Mouse (Mus musculus) T-helper 2 cell (primary cell): ENCODE measurements around the gene Sorbs1.

Experiments used
- in situ Hi-C: fragments of 300-600 bp; cut with MboI, MseI; formaldehyde crosslinking; loops from one replicate; pipeline ENCODE4 v1.15.1; 2025; ENCODE audit warnings: high pct_unique_total_duplicates

Gene Sorbs1

DNA sequence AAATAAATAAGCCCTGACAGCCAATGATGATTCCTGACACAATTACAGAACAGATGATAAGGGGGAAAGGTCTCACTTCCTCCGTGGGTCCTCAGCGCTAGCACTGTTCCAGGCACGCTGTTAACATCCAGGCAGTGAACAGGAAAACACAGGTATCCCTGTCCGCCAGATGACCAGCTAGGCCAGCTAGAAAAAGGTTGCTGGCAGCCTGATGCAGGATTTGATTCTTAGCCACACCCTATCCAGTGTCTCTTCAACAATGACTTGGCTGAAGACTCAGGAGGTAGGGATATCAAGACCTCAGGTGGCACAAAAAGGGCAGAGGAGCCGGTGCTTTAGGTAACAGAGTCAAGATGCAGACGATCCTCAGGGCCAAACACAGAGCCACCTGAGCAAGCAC, 32.5 kb downstream of the Sorbs1 start:
- in situ Hi-C loops = no loop called here

DNA sequence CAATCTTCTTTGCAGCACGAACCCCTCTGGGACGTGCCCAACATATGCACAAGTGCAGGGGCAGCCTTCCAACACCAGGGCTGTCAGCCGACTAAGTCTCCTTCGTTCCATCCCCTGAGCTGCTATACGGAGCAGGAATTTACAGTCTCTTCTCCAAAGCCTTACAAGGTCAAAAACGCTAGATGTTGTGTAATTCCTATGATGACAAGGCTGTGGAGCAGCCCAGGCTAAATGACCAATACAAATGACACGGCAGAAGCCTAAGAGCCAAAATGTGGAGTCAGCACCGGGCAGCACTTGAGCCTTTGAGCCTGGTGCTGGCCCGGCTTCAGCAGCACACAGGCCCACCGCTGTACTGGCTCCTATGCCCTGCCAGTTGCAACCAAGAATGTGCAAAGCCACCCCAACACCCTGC, 35.4 kb downstream of the Sorbs1 start:
- in situ Hi-C loops = no loop called here

DNA sequence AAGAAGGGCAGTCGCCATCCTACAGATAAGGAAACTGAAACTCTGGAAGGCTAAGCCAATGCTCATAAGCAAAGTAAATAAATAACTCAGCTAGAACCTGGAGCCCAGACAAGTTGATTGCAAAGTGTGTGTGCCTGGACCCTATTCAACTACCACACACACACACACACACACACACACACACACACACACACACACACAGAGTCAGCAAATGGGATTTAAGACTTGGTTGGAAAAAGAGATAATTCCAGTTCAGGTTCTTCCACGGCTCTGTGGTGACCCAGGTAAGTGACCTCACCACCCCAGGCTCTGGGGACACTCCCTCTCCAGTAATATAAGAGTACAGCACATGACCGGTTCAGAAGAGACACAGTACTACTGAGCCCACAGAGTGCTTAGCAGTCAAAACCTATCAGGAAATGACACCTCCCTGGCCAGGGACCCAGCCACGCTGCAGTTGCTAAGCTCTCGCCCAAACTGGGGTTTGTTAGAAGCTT, 36.1 kb downstream of the Sorbs1 start:
- in situ Hi-C loops = no loop called here

DNA sequence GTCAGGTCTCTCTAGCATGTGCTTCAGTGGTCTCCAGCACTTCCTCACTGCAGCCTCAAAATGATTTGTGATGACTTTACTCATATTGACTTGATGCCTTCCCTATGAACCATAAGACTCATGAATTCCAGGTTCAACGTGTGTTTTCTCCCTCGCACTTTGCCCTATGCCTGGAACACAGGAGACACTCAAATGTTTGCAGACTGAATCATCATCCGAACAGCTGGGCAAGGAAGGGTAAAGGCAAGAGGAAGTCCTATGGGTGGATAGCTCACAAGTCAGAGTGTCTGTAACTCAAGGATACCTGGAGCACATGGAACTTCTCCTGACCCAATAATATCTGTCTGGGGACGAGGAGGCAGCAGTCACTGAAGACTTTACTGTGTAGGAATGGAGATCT, 37.1 kb downstream of the Sorbs1 start:
- in situ Hi-C loops = no loop called here

DNA sequence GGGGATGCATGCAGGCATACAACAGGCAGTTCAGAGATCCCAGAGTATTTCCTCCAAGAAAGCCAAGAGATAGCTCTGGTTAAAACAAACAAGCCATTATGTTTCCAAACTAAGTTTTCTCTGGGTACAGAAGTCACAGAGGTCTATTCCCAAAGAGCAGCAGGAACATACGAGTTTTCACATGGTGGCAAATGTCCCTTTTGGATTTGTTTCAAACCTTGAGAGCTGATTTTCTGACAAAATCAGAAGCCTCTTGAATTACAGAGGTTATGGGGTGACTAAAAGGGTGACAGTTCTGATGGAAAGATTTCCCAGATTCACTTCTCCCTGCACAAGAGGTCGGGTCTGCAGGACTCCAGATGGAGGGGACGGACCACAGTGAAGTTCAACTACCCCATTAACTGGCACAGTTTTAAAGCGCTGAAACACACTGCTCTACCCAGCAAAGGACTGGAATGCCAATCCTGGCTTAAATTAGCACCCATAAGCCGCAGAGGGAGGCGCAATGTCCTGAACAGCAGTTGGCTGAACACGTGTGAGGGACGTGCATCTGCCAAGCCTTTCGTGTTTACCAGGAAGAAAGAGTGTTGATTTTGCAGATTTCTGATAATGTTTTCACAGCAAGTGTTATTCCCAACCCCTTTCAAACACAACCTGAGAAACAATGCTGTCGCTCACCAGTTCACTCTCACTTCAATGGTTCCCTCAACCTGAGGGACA, 41.9 kb downstream of the Sorbs1 start:
- in situ Hi-C loops = no loop called here

DNA sequence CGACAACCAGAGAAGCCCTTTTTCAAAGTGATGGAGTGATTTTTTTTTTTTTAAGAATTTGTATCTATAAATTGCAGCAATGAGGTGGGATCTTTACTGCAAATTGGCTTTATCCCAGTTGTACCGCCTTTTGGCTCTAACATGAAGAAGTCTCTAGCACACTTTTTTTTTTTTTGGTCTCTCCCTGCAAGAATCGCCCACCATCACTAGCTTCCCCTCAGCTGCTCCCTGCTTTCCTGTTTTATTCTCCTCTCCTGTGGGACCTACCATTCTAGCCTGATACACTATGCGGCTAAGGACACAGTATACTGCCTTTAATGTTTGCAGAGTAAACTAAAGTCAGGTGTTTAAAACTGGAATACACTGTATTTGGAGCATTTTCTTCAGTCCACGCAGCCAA, 43.8 kb downstream of the Sorbs1 start:
- in situ Hi-C loops = no loop called here

DNA sequence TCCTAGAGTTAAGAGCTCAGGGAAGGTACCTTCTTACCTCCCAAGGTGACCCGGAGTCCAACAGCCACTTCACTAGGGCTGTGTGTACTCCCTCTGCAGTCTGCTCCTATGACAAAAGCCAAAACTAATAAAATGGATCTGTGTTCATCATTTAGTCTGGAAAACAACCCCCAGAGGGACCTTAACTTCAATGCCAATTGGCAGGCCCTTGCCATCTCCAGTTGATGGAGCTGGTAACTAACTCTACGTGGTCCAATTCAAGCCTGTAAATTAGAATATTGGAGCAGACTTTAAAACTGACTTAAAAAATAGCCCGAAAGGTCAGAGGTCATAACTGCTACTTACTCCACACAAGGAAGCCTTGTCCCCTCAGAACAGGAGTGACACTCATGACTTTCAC, 45.3 kb downstream of the Sorbs1 start:
- in situ Hi-C loops = no loop called here

DNA sequence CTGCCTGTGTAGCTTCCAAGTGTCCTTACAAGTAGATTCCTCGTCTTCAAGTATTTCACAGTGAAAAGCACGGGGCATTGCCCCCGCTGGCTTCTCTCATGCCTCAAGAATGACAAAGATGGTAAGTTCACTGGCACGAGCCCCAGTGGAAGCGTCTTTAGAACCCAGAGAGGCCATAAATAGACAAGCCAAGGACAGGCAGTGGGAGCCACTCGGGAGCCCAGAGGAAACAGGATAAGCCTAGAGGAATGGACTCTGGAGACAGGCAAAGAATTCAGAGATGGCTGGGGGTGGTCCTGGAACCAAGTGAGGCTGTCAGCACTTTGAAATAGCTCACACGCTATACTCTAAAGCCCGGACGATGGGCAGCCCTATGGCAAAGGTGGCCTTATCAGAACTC, 45.8 kb downstream of the Sorbs1 start:
- in situ Hi-C loops = no loop called here

DNA sequence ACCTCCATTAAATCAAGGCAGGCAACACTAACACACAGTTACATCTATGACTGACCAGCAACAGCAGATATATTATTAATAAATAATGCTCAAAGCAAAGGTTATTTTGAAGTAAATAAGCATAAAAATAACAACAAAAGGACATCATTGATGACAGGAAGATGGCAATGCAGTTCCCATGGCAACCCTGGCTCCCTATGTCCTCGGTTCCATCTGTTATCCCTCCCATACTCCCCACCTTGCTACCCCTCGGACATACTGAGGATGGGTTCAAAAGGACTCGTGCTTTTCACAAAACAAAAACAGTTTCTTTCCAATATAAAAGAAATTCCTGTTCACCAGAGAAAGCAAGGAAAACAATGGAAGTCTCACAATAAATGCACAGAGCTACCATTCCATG, 48.2 kb downstream of the Sorbs1 start:
- in situ Hi-C loops = no loop called here

DNA sequence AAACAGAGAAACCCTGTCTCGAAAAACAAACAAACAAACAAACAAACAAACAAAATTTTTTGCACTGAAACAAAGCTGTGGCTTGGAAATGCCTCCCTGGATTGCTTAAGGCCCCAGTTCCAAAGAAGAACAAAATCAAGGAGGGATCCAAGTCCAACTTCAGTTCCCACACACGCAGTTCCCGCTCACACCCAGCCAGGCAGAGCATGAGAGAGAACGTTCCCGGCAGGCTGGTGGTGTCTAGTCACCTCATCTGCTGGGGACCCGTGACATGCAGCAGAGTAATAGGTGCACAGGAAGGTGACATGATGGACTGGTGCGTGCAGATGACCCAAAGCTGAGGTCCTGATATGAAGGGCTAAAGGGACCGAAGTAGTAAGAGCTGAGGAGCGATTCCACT, 49.2 kb downstream of the Sorbs1 start:
- in situ Hi-C loops = no loop called here

DNA sequence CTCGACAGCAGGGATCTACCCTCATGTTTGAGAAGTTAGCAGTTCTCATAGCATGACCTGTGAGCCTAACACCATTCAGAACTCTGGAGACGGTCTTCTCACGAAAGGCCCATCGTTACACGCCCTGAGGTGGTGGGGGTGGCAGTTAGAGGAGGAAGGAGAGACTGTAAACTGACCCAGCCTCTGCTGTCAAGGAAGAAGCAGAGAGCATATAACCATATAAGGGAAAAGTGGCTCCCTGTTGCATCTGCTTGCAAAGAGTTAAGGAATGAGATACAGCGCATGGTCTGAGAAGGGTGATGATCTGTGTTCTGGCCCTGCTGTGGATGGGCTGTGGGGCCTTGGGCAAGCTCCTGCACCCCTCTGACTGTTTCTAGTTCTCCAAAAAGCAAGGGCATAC, 50.7 kb downstream of the Sorbs1 start:
- in situ Hi-C loops = no loop called here

DNA sequence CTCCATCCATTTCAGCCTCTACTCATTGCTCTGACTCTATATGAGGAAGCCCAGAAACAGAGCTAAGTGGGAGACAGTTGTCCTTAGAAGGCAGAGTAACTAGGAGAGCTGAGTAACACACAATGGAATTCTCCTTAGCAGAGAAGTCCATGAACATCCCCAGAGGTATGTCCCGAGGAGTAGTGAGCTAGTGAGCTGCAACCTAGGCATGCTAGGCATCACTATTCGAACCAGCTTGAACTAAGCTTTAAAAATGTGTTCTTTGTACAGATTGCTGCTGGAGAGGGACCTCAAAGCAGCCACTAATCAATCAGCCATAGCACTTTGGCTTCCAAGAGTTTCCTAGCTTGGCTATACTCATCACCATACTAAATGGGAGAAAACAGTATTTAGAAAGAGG, 51.1 kb downstream of the Sorbs1 start:
- in situ Hi-C loops = no loop called here

DNA sequence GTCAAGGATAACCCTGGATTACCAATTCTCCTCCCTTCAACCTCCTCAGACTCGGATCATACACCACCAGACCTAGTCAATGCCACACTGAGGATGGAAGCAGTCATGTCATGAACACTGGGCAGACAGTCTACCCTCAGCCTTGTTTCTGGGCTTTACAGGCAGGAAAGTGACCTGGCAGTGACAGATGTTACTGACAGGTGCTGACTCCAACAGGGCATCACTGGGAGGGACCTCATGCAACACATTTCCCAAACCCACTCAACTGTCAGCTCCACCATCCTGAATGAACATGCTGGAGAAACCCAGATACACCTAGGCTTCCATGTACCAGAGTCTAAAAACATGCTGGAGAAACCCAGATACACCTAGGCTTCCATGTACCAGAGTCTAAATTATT, 51.9 kb downstream of the Sorbs1 start:
- in situ Hi-C loops = no loop called here

DNA sequence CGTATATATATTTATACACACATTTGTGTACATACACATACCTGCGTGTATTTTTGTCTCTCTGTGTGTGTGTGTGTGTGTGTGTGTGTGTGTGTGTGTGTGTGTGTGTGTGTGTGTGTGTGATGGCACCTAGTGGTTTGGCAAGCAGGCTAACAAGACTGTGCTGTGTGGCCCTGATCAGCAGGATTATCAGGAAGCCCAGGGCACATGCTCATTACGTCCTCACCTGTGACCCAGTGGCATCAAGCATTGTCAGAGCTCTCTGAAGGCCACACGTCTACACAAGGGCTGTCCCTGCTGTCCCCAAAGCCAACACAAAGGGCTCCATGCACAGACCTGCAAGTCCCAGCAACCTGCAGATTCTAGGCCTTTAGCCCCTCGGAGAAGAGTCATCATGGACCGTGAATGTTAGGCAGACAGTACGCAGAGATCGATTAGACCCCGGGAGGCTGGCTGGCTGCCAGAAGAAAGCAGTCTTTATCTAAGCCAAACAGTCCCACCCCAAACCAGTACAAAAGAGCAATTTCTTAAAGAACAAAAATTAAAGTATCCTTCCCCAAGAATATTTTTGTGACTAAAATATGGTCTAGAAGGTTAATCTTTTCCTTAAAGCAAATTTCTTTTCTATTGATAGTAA, 52.6 kb downstream of the Sorbs1 start:
- in situ Hi-C loops = no loop called here

DNA sequence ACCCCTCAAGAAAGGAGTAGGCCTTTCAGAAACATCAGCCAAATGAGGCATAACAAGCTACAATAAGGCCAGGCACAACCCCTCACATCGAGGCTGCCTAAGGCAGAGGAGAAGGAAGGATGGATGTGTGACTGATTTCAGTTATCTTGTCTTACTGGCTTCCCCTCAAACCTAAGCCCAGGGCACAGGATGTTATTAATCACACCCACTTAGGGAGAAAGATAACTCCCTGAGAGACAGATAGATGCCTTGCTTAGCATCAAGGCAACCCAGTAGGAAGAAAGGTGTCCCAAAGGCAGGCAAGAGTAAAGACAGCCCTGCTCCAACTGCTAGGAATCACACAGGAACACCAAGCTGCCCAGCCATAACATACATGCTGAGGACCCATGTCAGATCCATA, 54.2 kb downstream of the Sorbs1 start:
- in situ Hi-C loops = no loop called here

DNA sequence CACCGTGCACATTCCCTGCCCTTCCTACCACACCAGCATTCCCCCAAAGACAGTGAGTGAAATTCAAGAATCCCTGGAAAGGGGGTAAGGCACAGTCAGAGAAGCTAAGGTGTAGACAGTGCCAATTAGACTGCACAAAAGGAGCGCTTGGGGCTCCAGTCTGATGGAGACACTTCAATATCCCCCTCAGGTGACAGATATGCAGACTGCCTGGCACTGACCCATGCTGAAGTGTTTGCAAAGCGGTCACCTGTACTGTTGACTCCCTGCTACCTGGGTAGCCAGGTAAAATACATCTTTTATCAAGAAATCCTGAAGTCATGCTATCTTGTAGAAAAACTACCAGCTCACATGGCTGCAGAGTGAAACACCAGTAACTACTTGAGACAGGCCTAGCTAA, 54.8 kb downstream of the Sorbs1 start:
- in situ Hi-C loops = no loop called here

DNA sequence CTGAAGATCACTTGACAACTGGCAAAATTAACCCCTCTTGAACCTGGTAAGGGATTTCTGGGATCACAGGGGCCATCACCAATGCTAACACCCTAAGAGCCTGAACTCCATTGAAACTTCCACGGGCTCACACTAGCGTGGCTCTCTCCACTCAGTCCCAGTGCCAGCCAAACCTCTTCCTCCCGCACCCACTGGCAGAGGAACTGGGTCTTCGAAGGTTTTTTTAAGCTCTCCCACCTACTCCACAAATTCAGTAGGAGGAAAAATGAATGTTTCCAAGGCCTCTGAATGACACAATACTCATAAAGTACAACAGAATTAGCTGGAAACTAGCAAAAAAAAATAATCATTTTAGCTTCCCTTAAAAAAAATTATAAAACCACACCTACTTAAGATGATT, 58.3 kb downstream of the Sorbs1 start:
- in situ Hi-C loops = no loop called here

DNA sequence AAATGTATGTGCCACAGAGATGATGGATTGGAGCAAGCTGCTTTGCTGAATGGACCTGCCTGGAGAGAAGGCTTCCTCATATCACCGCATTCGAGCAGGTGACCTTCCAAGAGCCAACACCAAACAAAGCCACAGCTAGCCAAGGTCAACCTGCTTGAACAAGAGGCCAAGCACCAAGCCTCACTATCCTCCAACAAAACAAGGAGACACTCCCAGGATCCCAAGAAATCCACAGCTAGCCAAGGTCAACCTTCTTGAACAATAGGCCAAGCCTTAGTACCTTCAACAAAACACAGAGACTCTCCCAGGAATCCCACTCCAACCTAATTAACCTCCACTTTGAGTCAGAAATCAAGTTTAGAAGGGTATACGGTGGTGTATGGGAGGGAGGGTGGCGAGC, 59.5 kb downstream of the Sorbs1 start:
- in situ Hi-C loops = no loop called here

DNA sequence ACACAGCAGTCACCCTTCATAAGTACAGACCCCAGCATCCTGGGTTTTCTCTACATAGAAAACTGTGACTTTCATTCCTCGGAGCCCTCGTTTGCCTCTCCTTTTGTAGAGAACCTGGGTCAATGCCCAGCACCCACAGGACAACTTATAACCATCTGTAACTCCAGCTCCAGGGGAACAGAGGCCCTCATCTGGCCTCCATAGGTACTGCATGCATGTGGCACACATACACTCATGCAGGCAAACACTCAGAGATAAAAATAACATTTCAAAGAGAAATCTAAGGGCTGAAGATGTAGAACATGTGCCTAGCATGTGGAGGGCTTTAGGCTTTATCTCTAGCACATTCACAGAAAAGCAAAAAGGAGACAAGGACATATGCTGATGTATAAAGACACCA, 61.4 kb downstream of the Sorbs1 start:
- in situ Hi-C loops = no loop called here

DNA sequence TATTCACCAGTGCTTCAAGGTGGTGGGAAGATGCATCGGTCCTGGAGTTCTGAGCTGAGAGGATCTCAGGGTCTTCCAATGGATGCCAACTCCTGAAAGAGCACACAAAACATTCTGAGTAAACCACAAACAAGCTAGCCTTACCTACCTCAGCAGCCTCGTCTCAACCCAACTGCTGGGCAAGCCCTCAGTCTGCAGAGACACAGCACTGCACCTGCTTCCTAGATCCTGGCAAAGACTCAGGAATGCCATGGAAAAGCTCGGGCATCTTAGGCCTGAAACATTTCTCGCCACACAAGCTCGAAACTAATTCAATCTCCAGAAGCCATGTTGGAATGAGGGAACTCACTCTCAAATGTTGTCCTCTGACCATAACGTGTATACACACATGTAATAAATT, 62.3 kb downstream of the Sorbs1 start:
- in situ Hi-C loops = no loop called here

DNA sequence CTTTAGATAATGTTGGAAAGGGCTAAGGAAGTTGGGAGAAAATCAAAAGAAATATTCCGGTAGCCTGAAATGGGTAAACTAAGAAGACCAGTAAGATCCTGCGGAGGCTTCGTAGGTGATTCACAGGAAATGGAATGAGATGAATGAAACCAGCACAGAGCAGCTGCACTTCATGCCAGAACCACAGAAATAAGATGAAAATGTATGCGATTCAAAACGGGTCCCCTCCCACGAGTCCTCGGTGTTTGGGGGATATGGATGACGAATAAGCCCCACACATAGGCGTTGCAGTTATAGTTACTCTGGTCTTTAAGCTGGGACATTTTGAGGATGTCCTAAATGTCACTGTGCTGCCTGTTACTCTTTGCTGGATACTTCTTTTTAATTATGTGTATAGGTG, 67.1 kb downstream of the Sorbs1 start:
- in situ Hi-C loops = no loop called here

DNA sequence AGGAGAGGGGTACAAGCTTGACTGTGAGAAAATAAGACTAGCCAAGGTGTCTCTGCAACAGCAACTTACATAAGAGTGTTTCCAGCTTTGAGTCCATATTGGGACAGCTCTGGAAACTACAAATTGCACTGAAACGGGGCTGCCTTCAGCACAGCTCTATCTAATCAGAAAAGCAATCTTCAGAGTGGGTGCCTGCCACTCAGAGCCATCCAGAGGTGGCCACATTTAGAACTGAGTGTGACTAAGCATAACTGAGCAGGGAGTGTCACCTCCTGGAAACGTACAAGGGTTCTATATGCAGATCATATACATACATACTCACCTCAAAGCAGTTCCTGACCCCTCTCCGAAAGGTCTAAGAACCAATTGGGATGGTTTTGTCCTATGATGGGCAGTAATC, 71.2 kb downstream of the Sorbs1 start:
- in situ Hi-C loops = no loop called here

DNA sequence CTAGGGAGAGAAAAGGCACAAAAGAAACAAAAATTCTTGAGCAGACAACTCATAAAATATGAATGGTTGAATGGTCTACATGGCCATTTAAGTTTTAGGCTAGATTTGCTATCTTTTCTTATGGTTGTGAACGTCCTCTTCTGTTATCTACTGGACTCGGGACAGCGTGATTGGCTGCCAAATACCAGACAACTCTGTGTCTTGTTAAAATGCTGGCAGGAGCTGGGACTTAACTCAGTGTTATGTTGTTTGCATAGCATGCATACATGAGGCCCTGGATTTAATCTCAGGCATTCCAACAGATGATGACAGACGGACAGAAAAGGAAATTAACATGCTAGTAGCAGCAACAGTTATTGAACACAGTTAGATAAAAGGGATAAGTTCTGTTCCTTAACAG, 72.6 kb downstream of the Sorbs1 start:
- in situ Hi-C loops = no loop called here

DNA sequence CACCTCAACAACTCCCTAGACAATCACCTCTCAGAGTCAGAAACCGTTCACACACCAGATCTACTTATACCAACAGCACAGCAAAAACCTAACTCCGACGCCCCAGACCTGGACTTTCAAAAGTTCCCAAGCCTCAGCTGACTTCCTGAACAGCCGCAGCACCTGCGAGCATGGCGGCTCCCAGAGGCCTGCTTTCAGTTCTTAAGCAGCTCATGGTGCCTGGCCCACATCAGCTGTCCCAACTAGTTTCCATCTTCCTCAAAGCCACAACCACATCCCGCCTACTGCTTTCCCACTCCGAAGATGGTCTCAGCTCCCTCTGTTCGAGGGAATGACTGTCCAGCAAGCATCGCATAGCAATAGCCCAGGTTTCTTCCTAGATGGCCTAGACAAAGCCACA, 74.7 kb downstream of the Sorbs1 start:
- in situ Hi-C loops = no loop called here
